Mouse (Mus musculus) induced T-regulatory cell, adult 2 months (primary cell): ENCODE data around the gene Mrap.

Experiments used
- DNase-seq: peaks from one replicate; pipeline ENCODE4 v3.0.0-alpha.2; 2012; ENCODE audit warnings: low read depth

Mrap gene

GRCm38 (mm10) chr16:90753386-90753941, 15.5 kb downstream of the Mrap start:
- DNase-seq = no peak

- DNase-seq = no peak
Observed at GRCm38 (mm10) chr16:90759335-90759734, 21.3 kb downstream of the Mrap start.

GRCm38 (mm10) chr16:90760515-90760914, 22.5 kb downstream of the Mrap start:
- DNase-seq = no peak

- no peak for DNase-seq
Observed at GRCm38 (mm10) chr16:90765195-90765877, 27.3 kb downstream of the Mrap start.

- no peak for DNase-seq
Observed at GRCm38 (mm10) chr16:90766919-90767454, 29.0 kb downstream of the Mrap start.

GRCm38 (mm10) chr16:90774216-90774615, 36.2 kb downstream of the Mrap start:
- DNase-seq = no peak

- no peak for DNase-seq
Observed at GRCm38 (mm10) chr16:90774646-90775045, 36.6 kb downstream of the Mrap start.

- no peak for DNase-seq
Observed at GRCm38 (mm10) chr16:90775946-90776520, 38.0 kb downstream of the Mrap start.

- DNase-seq = no peak
Observed at GRCm38 (mm10) chr16:90779783-90780182, 41.8 kb downstream of the Mrap start.

- DNase-seq = no peak
Observed at GRCm38 (mm10) chr16:90783302-90783701, 45.3 kb downstream of the Mrap start.

GRCm38 (mm10) chr16:90785257-90785656, 47.2 kb downstream of the Mrap start:
- no peak for DNase-seq

- DNase-seq = no peak
Observed at GRCm38 (mm10) chr16:90788580-90788979, 50.6 kb downstream of the Mrap start.

GRCm38 (mm10) chr16:90790946-90791345, 52.9 kb downstream of the Mrap start:
- no peak for DNase-seq

GRCm38 (mm10) chr16:90792066-90792465, 54.1 kb downstream of the Mrap start:
- no peak for DNase-seq

GRCm38 (mm10) chr16:90792500-90792899, 54.5 kb downstream of the Mrap start:
- no peak for DNase-seq

- DNase-seq = no peak
Observed at GRCm38 (mm10) chr16:90794708-90795107, 56.7 kb downstream of the Mrap start.

GRCm38 (mm10) chr16:90798446-90798845, 60.4 kb downstream of the Mrap start:
- DNase-seq = no peak

GRCm38 (mm10) chr16:90798848-90799247, 60.8 kb downstream of the Mrap start:
- no peak for DNase-seq
